Mouse (Mus musculus) brown adipose tissue, adult 24 weeks (tissue): ENCODE results near the gene Naa40. TPM values are rescaled to one million over a fixed set of nuclear protein-coding genes. Genes with fewer than 3 reads are reported as not detected.

Experiments used
- H3K27ac ChIP-seq: fragments of 200-500 bp; replicated peaks from 2 replicates; pipeline ENCODE4 v1.5.1; 2012; ENCODE audit warnings: low read depth, mild to moderate bottlenecking, low read length
- H3K4me1 ChIP-seq: fragments of 200-500 bp; 2 replicates; pipeline ENCODE4 v1.6.1; 2012; ENCODE audit warnings: low read length, mixed read lengths; ENCODE audit not compliant: control insufficient read depth, insufficient read depth, insufficient read length
- H3K4me3 ChIP-seq: fragments of 200-500 bp; 2 replicates; pipeline ENCODE4 v1.5.1; 2012; ENCODE audit warnings: low read depth, mild to moderate bottlenecking, low read length, moderate library complexity; ENCODE audit not compliant: insufficient read depth
- polyA plus RNA-seq: library from polyadenylated mRNA; stranded (reverse); fragments of >200 nt; gene quantifications from 2 replicates; pipeline ENCODE4 v1.2.4, GENCODE M21; 2012; ENCODE audit not compliant: missing spikeins, insufficient read depth, insufficient read length

Naa40 gene
- polyA plus RNA-seq, 1 experiment = 9.6 TPM

GRCm38 (mm10) chr19:7187157-7187556, 53.8 kb downstream of the Naa40 start:
- Histone ChIP-seq H3K4me3 (no peak overlapping the region), H3K27ac (no peak overlapping the region), H3K4me1 (peaks cover 2% of the 10 kb centered on the region; the same call in 1 of the 2 replicates)

GRCm38 (mm10) chr19:7185715-7186291, 55.2 kb downstream of the Naa40 start:
- H3K4me3 ChIP-seq = no peak overlapping the region
- peaks cover 6% of the 10 kb centered on the region for H3K4me1 ChIP-seq
- H3K27ac ChIP-seq = no peak overlapping the region

GRCm38 (mm10) chr19:7185059-7185458, 55.9 kb downstream of the Naa40 start:
- H3K27ac ChIP-seq = no peak overlapping the region
- peaks cover 7% of the 10 kb centered on the region for H3K4me1 ChIP-seq

GRCm38 (mm10) chr19:7183419-7183818, 57.6 kb downstream of the Naa40 start:
- H3K4me3 ChIP-seq = no peak overlapping the region
- peaks cover 9% of the 10 kb centered on the region for H3K4me1 ChIP-seq
- no peak overlapping the region for H3K27ac ChIP-seq

More at GRCm38 (mm10) chr19:7185059-7185458, 55.9 kb downstream of the Naa40 start:
- no peak overlapping the region for H3K4me3 ChIP-seq

- H3K4me3 ChIP-seq = no peak overlapping the region
- peaks cover 9% of the 10 kb centered on the region for H3K4me1 ChIP-seq
- no peak overlapping the region for H3K27ac ChIP-seq
Observed at GRCm38 (mm10) chr19:7182273-7182949, 58.6 kb downstream of the Naa40 start.

GRCm38 (mm10) chr19:7181496-7181895, 59.5 kb downstream of the Naa40 start:
- Histone ChIP-seq H3K4me3 (no peak overlapping the region), H3K27ac (no peak overlapping the region), H3K4me1 (peaks cover 9% of the 10 kb centered on the region)

- peaks cover 9% of the 10 kb centered on the region for H3K4me1 ChIP-seq
- no peak overlapping the region for H3K27ac ChIP-seq
- H3K4me3 ChIP-seq = no peak overlapping the region
Observed at GRCm38 (mm10) chr19:7180756-7181405, 60.1 kb downstream of the Naa40 start.

- H3K27ac ChIP-seq = no peak overlapping the region
- no peak overlapping the region for H3K4me3 ChIP-seq
Observed at GRCm38 (mm10) chr19:7178841-7179452, 62.0 kb downstream of the Naa40 start.

GRCm38 (mm10) chr19:7177804-7178511, 63.0 kb downstream of the Naa40 start:
- H3K27ac ChIP-seq = no peak overlapping the region
- H3K4me3 ChIP-seq = no peak overlapping the region
- peaks cover 9% of the 10 kb centered on the region for H3K4me1 ChIP-seq

More at GRCm38 (mm10) chr19:7178841-7179452, 62.0 kb downstream of the Naa40 start:
- peaks cover 9% of the 10 kb centered on the region for H3K4me1 ChIP-seq

GRCm38 (mm10) chr19:7176041-7176696, 64.8 kb downstream of the Naa40 start:
- H3K4me1 ChIP-seq = peaks cover 8% of the 10 kb centered on the region
- H3K4me3 ChIP-seq = no peak overlapping the region
- H3K27ac ChIP-seq = no peak overlapping the region

Other genes starting within 250 kb of the Naa40 start
- 70.0 and 78.9 TPM in 2 replicates for gene Dnajc4, start 248.6 kb downstream of the Naa40 start, polyA plus RNA-seq
- gene Nudt22, start 245.1 kb downstream of the Naa40 start, polyA plus RNA-seq = 10.9 and 11.7 TPM in 2 replicates
- 15.0 and 19.3 TPM in 2 replicates for gene Trpt1, start 245.1 kb downstream of the Naa40 start, polyA plus RNA-seq
- 2.0 and 2.8 TPM in 2 replicates for gene Fermt3, start 221.7 kb downstream of the Naa40 start, polyA plus RNA-seq
- 81.7 and 119 TPM in 2 replicates for gene Stip1, start 201.2 kb downstream of the Naa40 start, polyA plus RNA-seq
- 155 and 161 TPM in 2 replicates for gene Macrod1, start 184.4 kb downstream of the Naa40 start, polyA plus RNA-seq
- gene Flrt1, start 135.5 kb downstream of the Naa40 start, polyA plus RNA-seq = 0.59 TPM in 1 of 2 replicates, not detected in the other
- 28.7 and 44.7 TPM in 2 replicates for gene Otub1, start 34.9 kb downstream of the Naa40 start, polyA plus RNA-seq
- gene Cox8a, start 23.6 kb downstream of the Naa40 start, polyA plus RNA-seq = 4,354 and 4,380 TPM in 2 replicates
- gene Rcor2, start 26.1 kb upstream of the Naa40 start, polyA plus RNA-seq = 1.0 and 7.8 TPM in 2 replicates
- 24.1 and 35.4 TPM in 2 replicates for gene Mark2, start 100.7 kb upstream of the Naa40 start, polyA plus RNA-seq
- 5.8 and 6.3 TPM in 2 replicates for gene Spindoc, start 141.8 kb upstream of the Naa40 start, polyA plus RNA-seq
- gene 2700081O15Rik, start 176.4 kb upstream of the Naa40 start, polyA plus RNA-seq = 7.6 and 8.3 TPM in 2 replicates
- 197 and 218 TPM in 2 replicates for gene Rtn3, start 242.1 kb upstream of the Naa40 start, polyA plus RNA-seq